Mouse (Mus musculus) brain, embryonic 14.5 days (tissue): Measurements from ENCODE around the gene Men1. TPM values are rescaled to one million over a fixed set of nuclear protein-coding genes. Genes with fewer than 3 reads are reported as not detected.

ENCODE experiments used
- DNase-seq: peaks from one replicate; pipeline ENCODE4 v3.0.0-alpha.2; 2011; ENCODE audit warnings: low read depth
- CTCF ChIP-seq: fragments of 200-500 bp; IDR thresholded peaks from 2 replicates; pipeline ENCODE4 v1.5.1; 2012; ENCODE audit warnings: inconsistent platforms, mild to moderate bottlenecking, moderate library complexity, borderline replicate concordance; ENCODE audit not compliant: insufficient read depth, insufficient read length; ENCODE audit errors: extremely low read depth
- POLR2A ChIP-seq: fragments of 200-500 bp; IDR thresholded peaks from 2 replicates; pipeline ENCODE4 v1.6.1; 2012; ENCODE audit warnings: mild to moderate bottlenecking, inconsistent platforms, borderline replicate concordance; ENCODE audit not compliant: poor library complexity, insufficient read depth, insufficient read length, severe bottlenecking; ENCODE audit errors: extremely low read depth
- polyA plus RNA-seq: library from polyadenylated mRNA; depleted of rRNA; stranded (reverse); fragments of >200 nt; gene quantifications from 2 replicates; pipeline ENCODE4 v1.2.3, GENCODE M21; 2012

The Men1 gene
- polyA plus RNA-seq, 1 experiment, result 105 TPM

GRCm38 (mm10) chr19:6342276-6342933, 7.6 kb downstream of the Men1 start:
- DNase-seq, result no peak
- TF ChIP-seq CTCF, result no peak
- no peak for TF ChIP-seq POLR2A

GRCm38 (mm10) chr19:6343066-6343925, 8.5 kb downstream of the Men1 start:
- TF ChIP-seq POLR2A (no peak), CTCF (no peak)
- DNase-seq, result no peak

GRCm38 (mm10) chr19:6343996-6344395, 9.2 kb downstream of the Men1 start:
- no peak for DNase-seq

GRCm38 (mm10) chr19:6346023-6346422, 11.2 kb downstream of the Men1 start:
- DNase-seq, result no peak
- TF ChIP-seq CTCF (no peak), POLR2A (no peak)

More at GRCm38 (mm10) chr19:6343996-6344395, 9.2 kb downstream of the Men1 start:
- TF ChIP-seq POLR2A (no peak), CTCF (no peak)

GRCm38 (mm10) chr19:6346661-6347060, 11.9 kb downstream of the Men1 start:
- DNase-seq, result no peak
- TF ChIP-seq CTCF (no peak), POLR2A (no peak)

GRCm38 (mm10) chr19:6347615-6348014, 12.8 kb downstream of the Men1 start:
- TF ChIP-seq POLR2A, result no peak
- no peak for TF ChIP-seq CTCF
- DNase-seq, result no peak

- TF ChIP-seq POLR2A (no peak), CTCF (no peak)
- DNase-seq, result no peak
Observed at GRCm38 (mm10) chr19:6348717-6349116, 13.9 kb downstream of the Men1 start.

- TF ChIP-seq CTCF (no peak), POLR2A (no peak)
- DNase-seq, result no peak
Observed at GRCm38 (mm10) chr19:6349215-6349983, 14.6 kb downstream of the Men1 start.

- DNase-seq, result no peak
Observed at GRCm38 (mm10) chr19:6351431-6352106, 16.8 kb downstream of the Men1 start.

GRCm38 (mm10) chr19:6352107-6352505, 17.3 kb downstream of the Men1 start:
- no peak for TF ChIP-seq CTCF
- DNase-seq, result no peak

More at GRCm38 (mm10) chr19:6351431-6352106, 16.8 kb downstream of the Men1 start:
- no peak for TF ChIP-seq POLR2A

GRCm38 (mm10) chr19:6354030-6354429, 19.3 kb downstream of the Men1 start:
- TF ChIP-seq CTCF, result no peak
- no peak for TF ChIP-seq POLR2A
- no peak for DNase-seq

- no peak for DNase-seq
- no peak for TF ChIP-seq CTCF
- no peak for TF ChIP-seq POLR2A
Observed at GRCm38 (mm10) chr19:6361291-6361690, 26.5 kb downstream of the Men1 start.

GRCm38 (mm10) chr19:6363091-6363410, 28.3 kb downstream of the Men1 start:
- no peak for DNase-seq
- TF ChIP-seq POLR2A, result no peak
- TF ChIP-seq CTCF, result no peak
